Mouse (Mus musculus) lung, embryonic 14.5 days (tissue): ENCODE measurements at regions not wholly inside any gene's neighbourhood (a gene's known extent, or its start where the extent isn't known, plus 50 kb on each side); places are given as distances from the start of the nearest gene placed in this dataset.

ENCODE experiments used
- ATAC-seq: fragments of 200-750 bp; cut with Nextera tagmentation; 2 replicates; pipeline ENCODE4 v1.8.0; 2017; ENCODE audit warnings: mild to moderate bottlenecking, moderate TSS enrichment, moderate library complexity; ENCODE audit not compliant: insufficient read depth
- DNase-seq: peaks from one replicate; pipeline ENCODE4 v3.0.0-alpha.2; 2015
- H3K27ac ChIP-seq: fragments of 300-500 bp; sonication (generic); 2 replicates; pipeline ENCODE4 v1.5.1; 2014; ENCODE audit warnings: low read depth, mild to moderate bottlenecking, moderate library complexity
- H3K27me3 ChIP-seq: fragments of 300-500 bp; sonication (generic); 2 replicates; pipeline ENCODE4 v1.6.1; 2014; ENCODE audit warnings: low read length, control low read depth; ENCODE audit not compliant: insufficient read depth
- H3K36me3 ChIP-seq: fragments of 300-500 bp; sonication (generic); 2 replicates; pipeline ENCODE4 v1.6.1; 2014; ENCODE audit warnings: control low read depth; ENCODE audit not compliant: insufficient read depth
- H3K4me1 ChIP-seq: fragments of 300-500 bp; sonication (generic); 2 replicates; pipeline ENCODE4 v1.6.1; 2014; ENCODE audit warnings: antibody characterized with exemption, control low read depth; ENCODE audit not compliant: insufficient read depth
- H3K4me2 ChIP-seq: fragments of 300-500 bp; sonication (generic); 2 replicates; pipeline ENCODE4 v1.6.1; 2014; ENCODE audit warnings: mild to moderate bottlenecking
- H3K4me3 ChIP-seq: fragments of 300-500 bp; sonication (generic); 2 replicates; pipeline ENCODE4 v1.5.1; 2014; ENCODE audit warnings: low read depth, low read length
- H3K9ac ChIP-seq: fragments of 300-500 bp; sonication (generic); 2 replicates; pipeline ENCODE4 v1.6.1; 2014
- H3K9me3 ChIP-seq: fragments of 300-500 bp; sonication (generic); 2 replicates; pipeline ENCODE4 v1.6.1; 2016; ENCODE audit warnings: low read depth, low read length, control low read depth
- CTCF ChIP-seq: IDR thresholded peaks from 2 replicates; pipeline ENCODE4 v1.5.1; 2016; ENCODE audit warnings: antibody characterized with exemption, low read depth
- WGBS: fragments of 180-500 bp; shearing (Covaris S2); extraction: QIAGEN DNeasy Blood & Tissue Kit; methylation state at CpG from one replicate; pipeline ENCODE4 v1.1.7; 2014; 5-methylcytosine and 5-hydroxymethylcytosine counted together

DNA sequence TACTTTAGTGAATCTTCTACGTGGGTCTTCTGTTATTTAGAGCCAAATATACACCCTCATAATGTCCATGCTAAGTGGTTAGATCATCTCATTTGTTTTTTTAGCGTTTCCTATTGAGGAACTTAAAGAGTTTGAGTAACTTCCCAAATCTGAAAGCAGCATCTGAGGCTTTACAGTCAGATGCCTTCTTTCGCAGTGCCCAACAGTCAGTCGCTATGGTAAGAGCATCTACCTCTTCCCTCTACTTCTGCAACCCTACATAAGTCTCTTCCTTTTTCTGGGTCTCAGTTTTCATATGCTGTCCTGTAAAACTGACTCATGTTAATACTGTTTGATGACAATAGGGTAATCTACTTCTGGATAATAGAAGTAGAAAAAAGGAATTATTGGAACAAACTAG, 146.8 kb downstream of the Ktn1 start:
- ATAC-seq, result no peak
- Histone ChIP-seq H3K9me3 (no peaks in the 10 kb centered on the region), H3K4me1 (peaks cover 4% of the 10 kb centered on the region; the same call in 1 of the 2 replicates), H3K27me3 (no peaks in the 10 kb centered on the region), H3K9ac (no peak overlapping the region), H3K27ac (no peak overlapping the region), H3K4me3 (no peak overlapping the region), H3K36me3 (no peaks in the 10 kb centered on the region), H3K4me2 (no peak overlapping the region)
- no peak for TF ChIP-seq CTCF
- no peak for DNase-seq
- 86% methylated on average over 4 of the region's 4 CpGs for WGBS

DNA sequence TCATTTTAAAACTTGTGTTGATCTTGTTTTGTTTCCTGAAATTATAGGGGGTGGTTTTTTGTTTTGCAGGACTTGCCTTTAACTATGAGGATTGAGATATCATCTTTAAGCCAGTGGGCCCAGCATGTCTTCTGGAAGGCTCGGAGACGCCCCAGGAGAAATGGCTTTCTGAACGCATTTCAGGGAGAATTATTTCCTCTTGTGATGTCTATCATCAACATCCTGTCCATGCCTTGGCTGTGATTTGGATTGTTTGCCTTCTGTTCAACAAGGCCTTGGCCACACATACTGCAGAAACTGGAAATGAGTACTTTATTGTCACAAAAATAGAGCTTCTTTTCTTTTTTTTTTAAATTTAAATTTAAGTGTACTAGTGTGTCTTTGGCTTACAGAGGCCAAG, 150.0 kb downstream of the Ktn1 start:
- no peak overlapping the region for H3K27ac ChIP-seq
- WGBS, result 46% methylated on average over 3 of the region's 3 CpGs
- no peak overlapping the region for H3K4me2 ChIP-seq

DNA sequence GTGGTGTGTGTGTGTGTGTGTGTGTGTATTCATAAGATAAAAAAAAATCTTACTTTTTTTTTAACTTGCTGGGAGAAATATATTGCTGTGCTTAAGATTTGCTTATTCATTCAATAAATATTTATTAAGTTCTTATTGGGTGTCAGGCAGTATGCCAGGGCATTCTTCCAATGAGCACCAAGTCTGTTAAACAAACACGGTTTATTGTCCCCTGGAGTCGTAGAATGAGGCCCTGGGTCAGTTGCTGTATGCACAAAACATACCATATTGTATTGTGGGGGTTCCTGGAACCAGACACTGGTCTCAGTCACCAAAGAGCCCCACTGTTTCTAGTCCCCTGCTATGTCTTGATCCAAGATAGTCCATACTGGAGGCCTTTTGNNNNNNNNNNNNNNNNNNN, 151.3 kb downstream of the Ktn1 start:
- 9% methylated on average over 2 of the region's 2 CpGs for WGBS
- ATAC-seq, result peak; percentile 72
- Histone ChIP-seq H3K9me3 (no peaks in the 10 kb centered on the region), H3K27me3 (no peaks in the 10 kb centered on the region), H3K4me2 (no peak overlapping the region), H3K36me3 (no peaks in the 10 kb centered on the region), H3K4me3 (no peak overlapping the region), H3K4me1 (peaks cover 4% of the 10 kb centered on the region; the same call in 1 of the 2 replicates), H3K9ac (no peak overlapping the region), H3K27ac (peak overlapping the region; percentile 48; the same call in 1 of the 2 replicates)
- no peak for TF ChIP-seq CTCF
- peak; percentile 92 for DNase-seq

More for the DNA sequence above, 150.0 kb downstream of the Ktn1 start:
- Histone ChIP-seq H3K4me1 (peaks cover 4% of the 10 kb centered on the region; the same call in 1 of the 2 replicates), H3K9me3 (no peaks in the 10 kb centered on the region), H3K4me3 (no peak overlapping the region), H3K9ac (no peak overlapping the region), H3K27me3 (no peaks in the 10 kb centered on the region), H3K36me3 (no peaks in the 10 kb centered on the region)
- TF ChIP-seq CTCF, result no peak
- DNase-seq (peak; percentile 54), ATAC-seq (no peak)

DNA sequence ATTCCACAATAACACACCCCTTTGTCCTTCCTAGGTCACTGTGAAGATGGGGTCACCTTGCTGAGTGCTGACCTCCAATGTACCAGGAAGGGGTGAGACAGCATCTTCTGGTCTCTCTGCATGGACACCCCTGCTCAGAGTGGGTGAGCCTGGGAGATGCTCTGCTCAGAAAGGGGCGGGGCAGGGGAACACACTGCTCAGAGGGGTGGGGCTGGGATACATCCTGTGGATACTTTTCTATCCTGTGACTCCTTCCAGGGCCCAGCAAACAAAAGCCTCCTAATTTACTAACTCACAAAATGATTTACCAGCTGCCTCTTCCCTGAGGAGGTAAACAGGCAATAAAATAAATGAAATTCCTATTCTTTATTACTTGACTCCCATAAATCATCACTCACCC, 157.0 kb downstream of the Ktn1 start:
- DNase-seq (no peak), ATAC-seq (no peak)
- Histone ChIP-seq H3K4me1 (0 out of 2 replicates have a peak, but pooled peaks cover 6% of the 10 kb centered on the region), H3K9ac (no peak overlapping the region), H3K4me2 (no peak overlapping the region), H3K27me3 (no peaks in the 10 kb centered on the region), H3K9me3 (no peaks in the 10 kb centered on the region), H3K4me3 (no peak overlapping the region), H3K36me3 (no peaks in the 10 kb centered on the region), H3K27ac (no peak overlapping the region)
- 74% methylated on average over 1 of the region's 1 CpGs for WGBS
- TF ChIP-seq CTCF, result no peak

DNA sequence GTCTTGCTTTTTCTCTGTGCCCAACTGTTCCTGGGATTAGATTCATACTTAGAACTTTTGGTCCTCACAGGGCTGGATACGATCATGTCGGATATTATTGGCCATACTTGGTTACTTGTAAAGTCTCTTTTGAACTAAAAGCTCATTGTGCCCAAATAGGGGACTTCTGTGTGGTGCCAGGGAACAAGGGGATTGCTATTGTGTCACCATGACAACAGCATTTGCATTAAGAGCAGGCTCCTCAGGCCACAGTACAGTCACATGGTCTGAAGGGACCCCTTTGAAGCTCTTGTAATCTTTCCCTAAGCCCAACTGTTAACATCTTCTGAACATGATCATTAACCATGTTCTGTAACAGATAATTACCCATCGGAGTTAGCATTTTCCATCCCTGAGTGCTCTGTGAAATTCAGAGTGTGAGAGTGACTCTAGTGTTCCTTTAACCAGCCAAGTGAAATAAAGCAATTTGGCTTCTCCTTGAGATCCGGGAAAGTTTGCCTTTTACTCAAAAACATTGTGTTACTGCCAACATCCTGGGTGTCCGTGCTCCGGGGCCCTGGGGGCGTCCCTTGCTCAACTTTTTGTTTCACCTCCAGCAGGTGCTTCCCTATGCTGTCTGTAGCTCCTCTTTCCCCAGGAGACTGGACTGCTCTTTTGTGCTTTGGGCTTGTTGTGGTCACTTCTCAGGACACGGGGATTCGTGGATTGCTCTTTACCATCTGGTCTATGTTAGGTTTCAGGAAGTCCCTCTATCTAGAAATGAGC, 157.7 kb downstream of the Ktn1 start:
- Histone ChIP-seq H3K36me3 (no peaks in the 10 kb centered on the region), H3K27ac (no peak overlapping the region), H3K4me3 (no peak overlapping the region), H3K4me2 (no peak overlapping the region), H3K9me3 (no peaks in the 10 kb centered on the region), H3K9ac (no peak overlapping the region), H3K4me1 (0 out of 2 replicates have a peak, but pooled peaks cover 6% of the 10 kb centered on the region), H3K27me3 (no peaks in the 10 kb centered on the region)
- 50% methylated on average over 9 of the region's 9 CpGs for WGBS
- ATAC-seq (no peak), DNase-seq (peak; percentile 37)
- TF ChIP-seq CTCF, result no peak

DNA sequence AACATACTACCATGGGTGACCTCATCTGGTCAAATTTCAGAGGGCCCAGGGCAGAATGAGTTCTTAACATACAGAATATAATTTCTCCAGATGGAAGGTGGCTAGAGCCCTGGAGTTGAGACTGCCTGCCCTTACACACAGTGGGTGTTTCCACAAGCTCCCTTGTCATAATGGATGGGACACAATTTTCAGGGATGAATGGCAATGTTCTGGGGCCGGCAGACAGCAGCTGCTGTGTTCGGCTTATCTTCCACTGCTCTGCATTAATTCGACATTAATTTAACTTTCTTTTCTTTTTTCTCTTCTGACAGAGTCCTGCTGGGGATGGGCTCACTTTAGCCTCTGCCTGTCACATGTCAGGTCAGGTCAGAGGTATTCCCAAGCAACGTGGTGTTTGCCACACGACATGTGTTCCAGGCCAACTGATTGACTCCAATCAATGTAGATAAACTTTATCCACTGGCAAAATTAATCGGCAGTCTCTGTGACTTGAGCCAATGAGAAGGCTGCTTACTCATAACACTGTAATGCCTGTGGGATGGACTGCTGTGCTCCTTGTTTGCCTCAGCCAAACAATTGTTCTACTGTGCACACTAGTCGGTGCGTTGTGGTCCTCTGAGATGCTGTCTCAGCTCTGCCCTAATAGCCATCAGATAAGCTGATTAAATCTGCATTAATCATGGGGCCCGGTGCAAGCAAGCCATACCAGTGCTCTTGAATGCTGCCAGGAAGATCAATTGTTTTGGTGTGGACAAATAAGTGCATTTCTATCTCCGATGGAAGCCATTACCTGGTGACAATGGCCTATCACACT, 160.1 kb downstream of the Ktn1 start:
- ATAC-seq, result peak; percentile 58

DNA sequence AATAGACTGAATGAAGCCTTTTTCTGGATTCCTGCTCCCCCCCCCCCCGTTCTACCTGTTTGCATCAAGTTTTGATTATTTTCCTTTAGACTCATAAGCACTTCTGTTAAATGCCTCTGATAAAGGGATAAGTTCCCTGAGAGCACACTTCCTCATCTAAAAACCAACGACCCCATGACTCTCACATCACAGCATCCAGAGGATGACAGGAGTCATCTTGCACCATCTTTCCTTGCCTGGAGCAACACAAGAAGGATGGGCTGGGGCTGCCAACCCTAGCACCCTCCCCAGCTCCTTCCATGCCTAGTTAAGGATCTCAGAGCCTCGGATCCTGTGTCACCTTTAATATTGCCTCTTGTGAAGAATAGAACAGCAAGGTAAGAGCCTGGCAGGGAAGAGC, 170.0 kb downstream of the Ktn1 start:
- H3K36me3 ChIP-seq, result no peaks in the 10 kb centered on the region
- H3K9ac ChIP-seq, result no peak overlapping the region
- DNase-seq, result no peak
- no peaks in the 10 kb centered on the region; the same call in 1 of the 2 replicates for H3K4me1 ChIP-seq
- no peak overlapping the region for H3K27ac ChIP-seq
- no peaks in the 10 kb centered on the region for H3K9me3 ChIP-seq
- H3K4me2 ChIP-seq, result no peak overlapping the region
- H3K27me3 ChIP-seq, result no peaks in the 10 kb centered on the region
- no peak overlapping the region for H3K4me3 ChIP-seq
- TF ChIP-seq CTCF, result no peak
- WGBS, result 58% methylated on average over 3 of the region's 3 CpGs
- no peak for ATAC-seq

More for the DNA sequence above, 160.1 kb downstream of the Ktn1 start:
- Histone ChIP-seq H3K4me3 (no peak overlapping the region), H3K27me3 (no peaks in the 10 kb centered on the region), H3K4me2 (no peak overlapping the region), H3K27ac (no peak overlapping the region), H3K9me3 (no peaks in the 10 kb centered on the region), H3K36me3 (no peaks in the 10 kb centered on the region), H3K9ac (no peak overlapping the region), H3K4me1 (0 out of 2 replicates have a peak, but pooled peaks cover 6% of the 10 kb centered on the region)
- TF ChIP-seq CTCF, result no peak
- DNase-seq, result no peak
- 23% methylated on average over 10 of the region's 10 CpGs for WGBS
